Mouse (Mus musculus) ovary, postnatal 36 days (tissue): ENCODE measurements around the gene Vwa3a.
"Not testable (repeated sequence)": the region's sequence is repeated elsewhere in the genome, so short reads cannot be mapped to it uniquely, and the experiment has no call there.

Source experiments
- DNase-seq: peaks from one replicate; pipeline ENCODE4 v3.0.0; 2022; ENCODE audit warnings: low spot score, mixed read lengths

Gene Vwa3a

DNA sequence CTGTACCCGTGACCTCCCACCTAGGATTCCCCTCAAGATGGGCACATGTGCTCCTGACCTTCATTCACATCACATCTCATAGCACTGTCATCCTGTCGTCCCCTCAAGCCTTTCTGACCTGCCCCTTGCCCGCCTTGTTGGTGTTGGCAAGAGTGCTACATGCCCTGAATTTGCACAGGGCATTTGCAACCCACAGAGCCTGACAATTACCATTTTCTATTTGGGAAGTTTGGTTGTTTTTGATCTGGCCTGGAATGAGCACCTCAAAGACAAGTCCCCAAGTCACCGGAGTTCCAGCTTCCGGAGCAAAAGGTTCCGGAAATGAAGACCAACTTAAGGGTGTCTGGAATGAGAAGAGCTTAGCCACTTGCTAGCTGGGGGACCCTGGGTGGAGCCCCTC, at the start of gene Vwa3a:
Gene Vwa3a (plus strand): TSS at position 301 of the 400 bp plus-strand sequence.
- DNase-seq = no peak

DNA sequence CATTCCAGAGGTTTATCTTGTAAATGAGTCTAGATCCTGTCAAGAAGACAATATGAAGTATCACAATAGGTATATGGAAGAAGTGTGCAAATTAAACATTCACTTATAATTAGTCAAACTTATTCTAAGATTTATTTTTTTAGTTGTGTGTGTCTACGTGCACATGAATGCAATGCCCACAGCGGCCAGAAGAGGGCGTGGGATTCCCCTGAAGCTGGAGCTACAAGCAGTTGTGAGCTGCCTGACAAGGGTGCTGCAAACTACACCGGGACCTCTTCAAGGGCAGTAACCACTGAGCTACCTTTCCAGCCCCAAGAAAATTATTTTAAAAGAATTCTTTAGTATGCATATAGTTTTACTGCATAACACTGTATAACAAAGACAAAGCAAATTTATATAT, 48.5 kb upstream of the Vwa3a start:
- no peak for DNase-seq

DNA sequence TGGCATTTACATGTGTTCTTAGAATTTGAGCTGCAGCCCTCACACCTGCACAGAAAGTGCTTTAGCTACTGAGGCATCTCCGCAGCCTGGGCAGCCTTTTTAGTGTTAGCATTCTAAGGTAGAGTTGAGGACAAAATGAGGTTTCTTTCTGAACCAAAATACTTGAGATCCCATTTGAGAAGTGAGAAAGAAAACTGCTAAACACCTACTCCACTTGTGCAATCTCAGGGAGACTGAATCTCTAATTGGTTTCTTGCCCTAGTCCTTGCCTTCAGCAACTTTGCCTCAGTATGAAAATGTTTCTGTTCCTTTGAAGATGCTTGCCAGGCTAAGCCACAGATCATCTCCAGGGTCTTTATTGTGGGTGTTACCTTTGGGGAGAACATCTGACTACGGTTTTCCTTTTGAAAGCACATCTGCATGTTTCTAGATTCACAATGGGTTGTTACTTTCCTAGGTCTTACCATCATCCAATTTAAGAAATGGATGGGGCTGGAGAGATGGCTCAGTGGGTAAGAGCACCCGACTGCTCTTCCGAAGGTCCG, 45.2 kb upstream of the Vwa3a start:
- no peak for DNase-seq

DNA sequence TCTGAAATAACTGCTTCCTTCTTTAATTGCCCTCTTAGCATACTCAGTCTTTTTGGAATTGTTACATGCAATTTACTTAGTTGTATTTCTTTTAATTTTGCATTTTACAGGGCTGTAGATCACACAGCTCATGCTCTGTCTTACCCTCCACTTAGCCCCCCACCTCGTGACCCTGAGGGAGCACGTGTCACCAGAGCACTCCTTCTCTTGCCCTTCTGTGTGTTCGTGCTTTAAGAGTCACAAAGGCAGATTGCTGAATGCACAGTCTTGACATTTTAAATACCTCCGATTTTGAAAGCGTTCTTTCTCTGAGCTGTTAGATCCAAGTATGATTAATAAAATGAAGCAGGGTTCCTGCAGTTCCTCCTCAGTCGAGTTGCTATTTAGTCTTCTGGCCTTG, 43.9 kb upstream of the Vwa3a start:
- no peak for DNase-seq

DNA sequence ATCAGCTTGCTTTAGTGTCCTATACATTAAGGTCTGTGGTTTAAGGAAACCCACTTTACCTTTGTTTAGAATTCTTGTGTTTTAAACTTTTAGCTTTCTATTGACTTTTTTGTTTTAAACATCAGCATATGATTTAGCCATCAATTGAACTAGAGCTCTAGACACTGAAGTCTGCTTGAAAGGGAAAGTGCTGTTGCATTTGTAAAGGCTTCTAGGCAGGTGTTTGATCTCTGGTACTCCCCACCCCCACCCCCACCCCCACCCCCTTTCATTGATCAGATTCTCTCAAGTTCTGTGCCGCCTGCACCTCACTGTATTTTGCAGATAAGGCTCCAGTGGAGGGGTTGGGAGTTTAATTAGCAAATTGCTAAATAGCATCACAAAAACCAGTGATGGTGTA, 43.5 kb upstream of the Vwa3a start:
- DNase-seq = no peak

DNA sequence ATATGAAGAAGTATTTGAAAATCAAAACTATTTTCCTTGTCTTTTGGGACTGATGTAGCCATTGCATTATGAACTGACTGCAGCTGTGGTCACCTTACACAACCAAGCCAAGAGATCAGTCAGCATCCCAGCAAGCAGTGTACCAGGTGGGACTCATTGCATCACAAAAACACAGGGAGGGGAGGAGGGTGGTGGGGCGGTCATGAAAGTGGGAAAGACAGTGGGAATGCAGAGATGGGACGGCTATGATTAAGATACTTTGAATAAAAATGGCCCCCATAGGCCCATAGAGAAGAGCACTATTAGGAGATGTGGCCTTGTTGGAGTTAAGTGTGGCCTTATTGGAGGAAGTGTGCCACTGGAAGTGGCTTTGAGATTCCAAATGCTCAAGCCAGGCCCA, 42.8 kb upstream of the Vwa3a start:
- no peak for DNase-seq

DNA sequence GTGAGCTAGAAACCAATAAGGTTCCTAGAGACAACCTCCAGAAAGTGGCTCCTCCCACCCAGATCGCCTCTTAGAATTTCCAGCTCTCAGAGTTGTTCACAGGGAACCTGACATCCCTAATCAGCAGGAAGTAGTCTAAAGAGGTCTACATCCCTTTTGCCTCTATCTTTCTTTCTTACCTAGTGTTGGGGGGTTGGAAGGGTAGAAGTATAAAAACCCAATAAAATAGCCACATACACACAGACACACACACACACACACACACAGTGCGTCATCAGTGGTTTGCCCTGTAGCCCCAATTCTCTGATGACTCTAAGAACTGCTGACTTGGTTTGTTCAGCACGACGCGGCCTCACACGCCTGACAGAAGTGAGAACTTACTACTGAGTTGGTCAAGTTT, 39.5 kb upstream of the Vwa3a start:
- no peak for DNase-seq

DNA sequence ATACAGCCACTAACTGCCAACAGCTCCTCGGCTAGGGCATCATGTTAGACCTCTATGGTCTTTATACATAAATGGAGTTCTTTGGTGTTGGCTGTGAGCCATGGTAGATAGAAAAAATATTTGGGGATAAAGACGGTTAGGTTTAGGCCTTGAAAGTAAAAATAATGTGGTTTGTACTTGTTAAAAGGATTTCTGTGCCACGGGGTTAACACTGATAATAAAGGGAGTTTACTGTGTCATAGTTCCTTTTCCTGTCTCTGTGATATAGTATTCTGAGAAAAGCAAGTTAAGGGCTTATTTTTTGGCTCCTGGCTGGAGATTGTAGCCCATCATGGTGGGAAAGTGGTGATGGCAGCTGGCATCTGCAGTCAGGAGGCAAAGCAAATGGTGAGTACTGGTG, 35.2 kb upstream of the Vwa3a start:
- DNase-seq = no peak

DNA sequence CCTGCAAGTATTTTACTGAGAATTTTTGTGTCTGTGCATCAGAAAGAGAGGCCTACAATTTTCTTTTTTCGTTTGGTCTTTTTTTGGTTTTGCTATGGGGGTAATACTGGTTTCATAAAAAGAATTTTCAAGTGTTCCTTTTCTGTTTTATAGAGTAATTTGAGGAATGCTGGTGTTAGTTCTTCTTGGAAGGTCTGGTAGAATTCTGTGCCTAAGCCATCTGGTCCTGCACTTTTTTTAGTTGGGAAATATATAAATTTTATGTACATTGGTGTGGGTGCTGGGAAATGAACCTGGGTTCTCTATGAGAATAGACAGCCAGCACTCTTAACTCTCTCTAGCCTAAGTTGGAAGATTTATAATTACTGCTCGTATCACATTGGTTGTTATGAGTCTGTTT, 27.0 kb upstream of the Vwa3a start:
- no peak for DNase-seq

DNA sequence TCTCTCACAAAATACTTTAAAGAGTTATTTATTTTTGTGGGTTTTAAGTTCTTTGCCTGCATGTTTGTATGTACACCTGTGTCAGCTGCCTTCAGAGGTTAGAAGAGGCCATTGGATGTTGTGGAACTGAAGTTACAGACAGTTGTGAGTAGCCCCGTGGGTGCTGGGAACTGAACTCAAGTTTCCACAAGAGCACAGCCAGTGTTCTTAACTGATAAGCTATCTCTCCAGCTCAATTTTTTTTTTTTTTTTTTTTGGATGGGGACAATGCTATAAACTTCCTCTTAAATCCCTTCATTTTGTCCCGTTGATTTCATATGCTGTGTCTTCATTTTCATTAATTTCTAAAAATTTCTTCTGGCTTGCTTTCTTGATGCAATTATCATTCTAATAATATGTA, 25.9 kb upstream of the Vwa3a start:
- no peak for DNase-seq

DNA sequence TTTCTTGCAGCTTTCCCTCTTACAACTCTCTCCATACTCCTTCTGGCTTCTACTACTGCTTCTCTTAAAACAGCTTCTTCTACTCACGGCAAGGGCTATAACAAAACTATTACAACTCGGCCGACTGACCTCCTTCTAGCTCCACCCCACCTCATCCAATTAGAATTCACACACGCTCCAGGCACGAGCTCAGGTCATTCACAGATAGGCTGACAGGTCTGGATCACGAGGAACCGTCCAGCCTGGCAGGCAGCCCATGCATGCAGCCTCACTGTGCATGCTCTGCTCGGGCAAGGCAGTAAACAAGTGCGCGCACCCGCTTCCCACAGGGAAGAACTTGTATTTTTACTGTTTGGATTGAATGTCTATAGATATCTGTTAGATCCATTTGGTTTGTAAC, 25.2 kb upstream of the Vwa3a start:
- DNase-seq = not testable (repeated sequence)

DNA sequence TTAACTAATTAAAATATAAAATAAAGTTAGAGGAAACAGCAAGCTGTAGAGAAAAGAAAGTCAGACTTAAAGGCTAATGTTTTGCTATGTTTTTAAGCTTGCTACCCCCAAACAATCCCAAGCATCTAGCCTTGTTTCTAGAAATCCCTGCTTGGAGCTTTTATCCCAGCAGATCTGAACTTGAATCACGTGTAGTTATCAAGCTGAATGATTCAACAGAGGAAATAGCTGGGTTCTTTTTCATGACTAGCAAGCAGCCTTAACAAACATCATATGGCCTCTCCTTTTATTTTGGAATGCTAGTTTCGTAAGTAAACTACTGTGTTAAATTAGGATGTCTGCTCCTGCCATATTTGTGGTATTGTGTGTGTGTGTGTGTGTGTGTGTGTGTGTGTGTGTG, 21.9 kb upstream of the Vwa3a start:
- DNase-seq = no peak

DNA sequence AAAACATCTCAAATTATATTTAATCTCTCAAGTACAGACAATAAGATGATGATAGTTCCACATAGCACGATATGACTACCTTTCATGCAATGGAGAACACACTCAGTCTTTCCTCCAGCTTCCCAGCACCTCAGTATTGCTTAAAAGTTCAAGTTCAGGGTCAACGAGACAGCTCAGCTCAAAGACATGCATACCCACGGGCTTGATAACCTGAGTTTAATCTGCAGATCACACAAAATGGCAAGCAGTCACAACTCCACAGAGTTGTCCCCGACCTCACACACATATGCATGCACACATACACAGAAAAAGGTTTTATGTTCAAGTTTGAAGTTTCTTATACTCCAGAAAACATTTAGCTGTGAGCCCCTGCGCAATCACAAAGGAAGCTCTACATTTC, 18.1 kb upstream of the Vwa3a start:
- no peak for DNase-seq

DNA sequence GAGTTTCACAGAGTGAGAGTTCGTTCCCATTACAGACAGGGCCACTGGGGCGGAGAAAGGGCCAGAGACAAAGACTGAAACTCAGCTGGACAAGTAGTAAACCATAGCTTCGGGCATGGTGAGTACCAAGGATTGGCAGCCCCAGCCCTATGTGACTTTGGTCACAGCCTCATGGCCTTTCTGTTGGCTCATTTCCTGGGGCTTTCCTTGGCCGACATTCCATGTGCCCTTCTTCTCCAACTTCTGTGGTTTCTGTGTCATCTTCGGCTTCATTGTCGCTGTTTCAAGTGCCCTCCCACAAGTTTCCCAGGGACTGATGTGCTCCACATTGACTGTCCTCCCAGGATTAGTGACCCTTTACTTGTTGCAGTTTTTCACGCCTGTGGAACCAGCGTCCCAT, 17.7 kb upstream of the Vwa3a start:
- no peak for DNase-seq

DNA sequence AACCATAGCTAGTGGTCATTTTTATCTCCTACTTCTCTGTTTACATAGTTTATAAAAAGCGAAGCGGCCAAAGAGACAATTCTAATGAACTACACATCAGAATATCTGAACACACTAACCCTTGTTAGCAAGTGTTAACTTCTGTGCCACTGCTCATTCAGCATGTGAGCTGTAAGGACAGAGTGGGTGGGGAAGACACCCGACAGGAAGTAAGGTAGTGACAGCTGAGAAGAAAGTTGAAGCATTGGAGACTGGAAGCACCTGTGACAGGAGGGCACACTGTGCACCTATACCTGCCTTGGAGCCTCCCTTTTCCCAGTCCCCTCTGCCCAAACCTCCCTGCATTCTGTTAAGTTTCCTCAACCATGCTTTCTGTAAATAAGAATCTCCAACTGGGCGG, 17.1 kb upstream of the Vwa3a start:
- DNase-seq = no peak

DNA sequence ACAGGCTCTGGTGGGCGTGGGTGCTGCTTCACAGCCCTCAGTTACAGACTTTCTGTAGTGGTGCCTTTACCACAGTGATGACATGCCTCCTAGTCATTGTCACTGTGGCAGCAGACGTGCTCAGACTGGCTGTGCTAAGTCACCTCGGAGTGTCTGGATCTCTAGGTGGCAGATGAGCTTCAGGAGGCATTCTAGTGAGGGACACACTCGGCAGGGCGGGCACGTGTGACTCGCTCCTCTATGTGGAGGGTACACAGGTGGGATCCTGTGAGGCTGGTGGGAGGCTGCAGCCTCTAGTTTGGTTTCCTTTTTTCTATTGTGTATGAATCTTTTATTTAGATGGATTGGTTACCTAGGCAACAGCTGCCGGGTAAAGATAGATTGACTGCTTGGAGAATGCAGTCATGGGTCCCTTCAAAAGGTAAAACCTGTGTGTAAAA, 16.3 kb upstream of the Vwa3a start:
- DNase-seq = no peak

DNA sequence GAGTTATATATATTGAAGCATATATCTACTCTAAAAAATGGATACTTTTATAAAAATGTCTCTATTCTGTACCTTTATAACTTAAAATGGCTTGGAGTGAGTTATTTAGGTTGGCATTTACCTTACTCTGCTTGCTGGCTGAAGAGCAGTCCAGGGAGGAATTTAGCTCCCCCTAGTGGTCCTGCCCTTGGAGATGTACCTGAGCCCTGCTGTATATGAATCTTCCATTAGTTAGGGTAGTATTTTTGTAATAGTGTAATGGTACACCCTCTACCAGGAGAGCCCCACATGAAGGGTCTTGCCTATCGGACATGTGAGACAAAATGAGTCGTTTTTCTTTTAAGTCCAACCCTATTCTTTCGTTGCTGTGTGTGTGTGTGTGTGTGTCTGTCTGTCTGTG, 11.5 kb upstream of the Vwa3a start:
- no peak for DNase-seq

DNA sequence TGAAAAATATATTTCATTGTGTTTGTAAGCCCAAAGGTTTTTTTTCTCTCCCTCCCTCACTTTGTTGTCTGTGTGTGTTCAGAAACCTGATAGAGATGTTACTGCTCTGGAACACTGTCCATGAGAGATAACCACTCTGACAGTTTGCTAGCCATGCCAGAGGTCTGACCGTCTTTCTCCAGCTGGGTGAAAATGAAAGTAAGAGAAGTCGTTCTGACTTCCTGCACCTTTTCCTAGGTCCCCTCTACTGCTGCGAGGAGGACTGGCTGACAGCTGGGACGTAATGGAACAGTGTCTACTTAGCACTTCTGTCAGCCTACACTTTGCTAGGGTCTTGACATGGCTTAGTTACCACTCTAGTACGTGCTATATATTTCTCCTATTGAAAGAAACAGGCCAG, 9.5 kb upstream of the Vwa3a start:
- DNase-seq = no peak

DNA sequence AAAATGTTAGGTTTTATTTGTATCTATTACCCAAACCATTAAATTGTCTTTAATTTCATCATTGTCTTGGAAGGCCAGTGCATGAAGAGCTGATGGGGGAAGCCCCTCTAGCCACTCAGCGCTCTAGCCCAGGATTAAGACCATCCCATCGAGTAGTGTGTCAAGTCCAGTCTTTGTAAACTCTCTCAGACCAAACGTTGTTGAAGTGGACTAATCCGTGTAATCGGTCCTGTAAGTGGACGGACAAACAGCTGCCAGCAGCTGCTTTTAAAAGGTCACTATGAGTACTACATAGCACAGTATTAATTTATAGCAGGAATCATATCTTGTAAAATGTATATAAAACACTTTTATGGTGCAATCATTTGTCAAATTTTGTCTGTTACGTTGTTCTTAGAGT, 6.2 kb upstream of the Vwa3a start:
- no peak for DNase-seq

DNA sequence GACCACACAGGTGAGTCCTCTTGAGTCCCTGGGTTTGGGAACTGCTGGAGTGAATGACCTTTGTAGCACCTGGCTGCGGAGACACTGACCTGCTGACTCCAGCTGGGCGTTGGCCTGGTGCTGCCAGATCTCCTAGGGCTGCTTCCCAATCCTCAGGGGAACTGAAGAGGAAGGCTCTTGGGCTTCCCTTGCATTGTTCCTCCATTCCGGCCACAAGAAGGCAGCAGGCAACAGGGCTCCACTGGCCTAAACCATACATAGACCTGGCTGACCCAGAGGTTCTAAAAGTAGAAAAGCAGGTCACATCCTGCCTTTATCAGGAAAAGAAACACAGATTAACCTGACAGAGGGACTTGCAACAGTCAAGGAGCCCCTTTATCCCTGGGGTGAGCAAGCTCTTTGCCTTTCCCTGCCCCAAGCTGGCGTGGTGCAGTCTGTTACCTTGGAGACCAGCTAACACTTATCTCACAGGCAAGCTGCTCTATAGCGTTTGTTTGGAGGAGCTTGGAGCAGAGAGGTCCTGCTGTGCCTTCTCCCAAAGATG, 512 bp downstream of the Vwa3a start:
- no peak for DNase-seq

DNA sequence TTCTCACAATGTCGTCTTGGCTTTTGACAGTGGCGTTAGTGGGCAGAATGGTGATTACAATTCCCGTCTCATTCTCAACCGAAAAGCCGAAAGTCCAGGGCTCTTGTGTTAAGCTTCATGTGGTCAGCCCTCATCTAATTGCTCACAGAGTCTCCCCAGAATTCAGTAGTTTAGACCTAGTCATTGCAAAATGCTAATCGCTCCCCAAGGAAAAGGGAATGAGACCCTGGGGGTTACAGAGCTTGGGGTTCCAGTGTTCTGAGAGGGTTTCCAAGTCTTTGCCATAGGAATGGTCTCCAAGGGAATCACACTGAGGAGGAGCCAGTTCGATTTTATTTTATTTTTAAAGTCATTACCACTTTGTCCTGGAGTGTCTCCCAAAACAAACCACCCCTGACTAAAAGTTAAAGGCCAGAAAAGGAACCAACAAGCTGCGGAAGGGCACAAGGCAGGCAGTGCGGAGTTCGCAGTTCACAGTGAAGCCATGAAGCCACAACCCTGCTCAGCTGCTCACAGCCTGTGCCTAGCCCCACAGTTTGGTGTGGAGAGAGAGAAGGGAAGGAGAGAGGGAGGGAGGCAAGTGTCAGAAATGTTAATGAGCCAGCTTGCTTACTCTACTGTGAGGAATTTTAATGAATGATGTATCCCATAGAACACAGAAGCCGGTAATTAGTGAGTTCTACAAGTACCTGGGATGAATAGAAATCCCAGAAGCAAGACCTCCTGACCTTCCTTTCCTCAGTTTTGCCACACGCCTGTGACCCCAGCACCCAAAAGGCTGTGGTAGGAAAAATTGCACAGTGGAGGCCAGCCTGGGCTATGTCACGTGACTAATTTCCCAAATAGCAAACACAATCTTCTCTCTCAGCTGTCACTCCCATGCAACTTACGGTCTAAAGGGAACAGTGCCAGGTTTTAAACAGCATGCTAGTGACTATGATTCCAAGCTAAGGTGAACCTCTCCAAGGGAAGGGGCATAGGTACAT, 4.5 kb downstream of the Vwa3a start:
- no peak for DNase-seq

DNA sequence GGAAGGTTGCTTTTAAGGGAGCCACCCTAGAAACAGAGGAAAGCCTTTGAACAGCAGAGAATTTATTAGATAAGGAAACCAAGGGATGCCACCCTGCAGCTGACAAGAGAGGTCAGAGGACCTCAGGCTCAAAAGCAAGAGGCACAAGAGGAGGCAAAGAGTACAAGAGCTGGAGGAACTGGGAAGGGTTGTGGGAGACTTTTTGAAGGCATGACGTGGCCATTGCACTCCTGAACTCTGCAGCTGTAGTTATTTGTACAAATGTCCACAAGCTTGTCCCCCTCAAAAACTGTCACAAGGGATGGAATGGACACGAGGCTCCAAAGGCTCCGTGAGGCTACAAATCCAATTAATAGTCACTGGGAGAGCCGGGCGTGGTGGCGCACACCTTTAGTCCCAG, 5.5 kb downstream of the Vwa3a start:
- DNase-seq = no peak

DNA sequence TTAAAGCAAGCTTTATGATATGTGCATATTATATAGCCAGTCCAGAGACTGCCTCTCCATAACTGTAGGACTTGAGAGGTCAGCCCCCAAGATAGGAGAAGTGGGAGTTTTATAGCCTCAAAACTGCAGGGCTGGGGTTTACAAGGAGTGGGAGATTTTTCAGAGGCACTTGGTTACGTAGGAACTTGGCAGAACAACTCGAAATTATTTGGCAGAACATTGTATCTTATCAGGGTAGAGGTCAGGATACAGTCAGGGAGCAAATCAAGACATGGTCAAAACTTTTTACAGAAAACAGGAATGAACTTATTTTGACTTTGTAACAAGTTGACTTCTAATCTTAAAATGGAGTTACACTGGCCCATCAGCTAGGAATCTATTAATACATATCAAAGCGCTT, 6.9 kb downstream of the Vwa3a start:
- DNase-seq = no peak

DNA sequence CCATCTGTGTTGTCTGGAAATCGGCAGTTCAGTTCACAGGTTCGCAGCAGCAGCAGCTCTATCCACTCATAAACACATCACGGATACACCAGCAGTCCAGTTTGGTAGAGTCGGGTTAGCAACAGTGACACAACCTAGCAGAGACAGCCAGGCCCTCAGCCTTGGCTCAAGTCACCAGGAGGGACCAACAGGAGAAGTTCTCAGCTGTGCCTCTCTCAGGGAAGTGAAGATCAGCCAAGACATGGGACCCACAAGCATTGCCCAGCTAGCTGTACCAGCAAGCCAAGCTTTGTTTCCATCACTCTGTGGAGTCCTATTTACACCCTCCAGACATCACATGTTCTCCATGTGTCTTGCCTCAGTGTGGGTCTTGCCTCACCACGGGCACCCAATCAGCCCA, 7.7 kb downstream of the Vwa3a start:
- no peak for DNase-seq
